Mouse (Mus musculus) left cerebral cortex, adult 8-10 months (tissue): ENCODE data around the gene Adamts4. TPM values are rescaled to one million over a fixed set of nuclear protein-coding genes. Genes with fewer than 3 reads are reported as not detected.

ENCODE experiments used
- DNase-seq, 2 experiments: peaks; one replicate each; pipeline ENCODE4 v3.0.0; 2022; ENCODE audit warnings: low spot score in 2 of 2
- total RNA-seq, 4 experiments: library from RNA; stranded (reverse); gene quantifications; 2 replicates each; pipeline ENCODE4 v1.2.4; 2022

Adamts4 gene
- total RNA-seq = 10 to 100 TPM; 13.0 to 14.1 (median 13.3) TPM

- no peak for DNase-seq
These were observed at the start of gene Adamts4 for GRCm38 (mm10) chr1:171249913-171250600. TSS of gene Adamts4 (plus strand) at chr1:171250421.

GRCm38 (mm10) chr1:171200769-171201168 is 49.5 kb upstream of the Adamts4 start:
- DNase-seq = no peak

GRCm38 (mm10) chr1:171203471-171204248 is 46.6 kb upstream of the Adamts4 start:
- no peak for DNase-seq

- no peak for DNase-seq
These were observed 46.0 kb upstream of the Adamts4 start for GRCm38 (mm10) chr1:171204249-171204644.

- no peak for DNase-seq
These were observed 44.3 kb upstream of the Adamts4 start for GRCm38 (mm10) chr1:171205704-171206493.

GRCm38 (mm10) chr1:171209409-171209808 is 40.8 kb upstream of the Adamts4 start:
- DNase-seq = no peak

GRCm38 (mm10) chr1:171212854-171213253 is 37.4 kb upstream of the Adamts4 start:
- no peak for DNase-seq

GRCm38 (mm10) chr1:171213801-171214496 is 36.3 kb upstream of the Adamts4 start, which contains the start of gene Nr1i3:
TSS of gene Nr1i3 (plus strand) at chr1:171213970.
- no peak for DNase-seq

GRCm38 (mm10) chr1:171216241-171216955 is 33.8 kb upstream of the Adamts4 start:
- no peak for DNase-seq

- DNase-seq = peak; percentile 64 to 75
These were observed 29.4 kb upstream of the Adamts4 start for GRCm38 (mm10) chr1:171220871-171221270.

GRCm38 (mm10) chr1:171221281-171222193 is 28.7 kb upstream of the Adamts4 start:
- peak in 1 of 2 experiments; percentile 34 for DNase-seq

GRCm38 (mm10) chr1:171222238-171223155 is 27.7 kb upstream of the Adamts4 start, which contains the start of gene Tomm40l:
TSS of gene Tomm40l (minus strand) at chr1:171222514.
- peak; percentile 84 to 99 for DNase-seq

GRCm38 (mm10) chr1:171223168-171223567 is 27.1 kb upstream of the Adamts4 start:
- no peak for DNase-seq

GRCm38 (mm10) chr1:171223796-171224195 is 26.4 kb upstream of the Adamts4 start:
- no peak for DNase-seq

GRCm38 (mm10) chr1:171224857-171225256 is 25.4 kb upstream of the Adamts4 start, which contains the start of gene Apoa2:
TSS of gene Apoa2 (plus strand) at chr1:171225054.
- DNase-seq = no peak

GRCm38 (mm10) chr1:171226780-171227179 is 23.4 kb upstream of the Adamts4 start:
- DNase-seq = no peak

GRCm38 (mm10) chr1:171227879-171228278 is 22.3 kb upstream of the Adamts4 start:
- no peak for DNase-seq

- no peak for DNase-seq
These were observed 20.5 kb upstream of the Adamts4 start for GRCm38 (mm10) chr1:171229750-171230149.
